Mouse (Mus musculus) thymus, postnatal 10 days (tissue): ENCODE measurements around the gene Acadsb.
"Not testable (repeated sequence)": the region's sequence is repeated elsewhere in the genome, so short reads cannot be mapped to it uniquely, and the experiment has no call there.

ENCODE experiments used
- DNase-seq, 2 experiments: peaks; one replicate each; pipeline ENCODE4 v3.0.0; 2021; ENCODE audit warnings: low spot score in 2 of 2

Acadsb gene

GRCm38 (mm10) chr7:131410416-131411058, at the start of gene Acadsb, which contains the start of gene Ikzf5:
Gene Acadsb, plus strand, starts transcription at chr7:131410601.
Gene Ikzf5, minus strand, starts transcription at chr7:131410521.
- peak; percentile 96 to 99 for DNase-seq

DNA sequence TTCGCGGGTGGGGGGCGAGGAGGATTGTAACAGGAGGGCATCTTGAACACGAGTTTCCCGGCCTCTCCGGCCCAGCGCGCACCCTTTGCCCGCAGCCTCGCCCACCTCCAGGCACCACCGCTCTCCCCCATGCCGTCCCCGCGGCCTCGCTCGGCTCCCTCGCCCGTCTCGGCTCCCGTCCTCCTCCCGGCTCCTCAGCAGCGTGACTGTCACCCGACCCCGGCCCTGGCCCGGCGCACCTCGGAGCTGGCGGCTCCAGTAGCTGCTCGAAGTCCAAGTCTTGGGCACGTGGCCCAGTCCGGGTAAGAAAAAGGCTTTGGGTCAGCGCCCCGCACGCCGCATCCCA, 48.2 kb upstream of the Acadsb start:
- no peak for DNase-seq

GRCm38 (mm10) chr7:131362615-131363300, 47.6 kb upstream of the Acadsb start, which contains the start of gene 2310057M21Rik:
Gene 2310057M21Rik, minus strand, starts transcription at chr7:131362759.
- peak; percentile 81 to 84 for DNase-seq

- DNase-seq, result no peak
These were observed 46.3 kb upstream of the Acadsb start for GRCm38 (mm10) chr7:131364131-131364530.

DNA sequence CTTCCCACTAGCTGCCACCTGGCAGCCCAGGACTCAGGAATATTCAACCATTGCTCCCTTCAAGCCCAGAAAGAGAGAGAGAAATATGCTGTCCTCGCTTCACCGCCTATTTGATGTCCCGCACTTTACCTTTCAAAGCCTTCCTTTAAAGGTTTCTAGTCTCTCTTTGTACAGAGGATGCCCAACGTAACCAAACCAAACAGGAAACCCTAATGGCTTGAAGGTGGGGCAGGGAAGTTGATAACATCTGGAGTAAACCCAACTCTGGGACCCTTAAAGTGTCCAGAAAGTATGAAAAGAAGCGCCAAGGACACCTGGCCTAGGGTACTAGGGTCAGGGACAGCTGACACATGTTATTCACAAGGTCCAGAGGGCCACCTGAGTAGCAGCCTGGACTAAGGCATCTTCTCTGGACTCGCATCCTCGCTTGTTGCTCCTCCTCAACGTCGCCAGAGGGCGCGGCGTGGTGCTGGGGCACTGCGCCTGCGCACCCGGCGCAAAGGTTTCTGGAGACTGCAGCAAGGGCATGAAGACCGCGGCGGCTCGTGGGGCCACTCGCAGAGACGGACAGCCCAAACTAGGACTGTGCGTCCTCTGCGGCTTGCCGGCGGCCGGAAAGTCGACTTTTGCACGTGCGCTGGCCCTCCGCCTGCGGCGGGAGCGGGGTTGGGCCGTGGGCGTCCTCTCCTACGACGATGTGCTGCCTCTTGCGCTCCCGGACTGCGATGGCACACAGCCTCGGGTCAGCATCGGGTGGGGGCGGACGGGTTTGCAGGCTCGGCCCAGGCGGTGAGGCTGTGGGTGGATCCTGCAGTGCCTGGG, 39.5 kb upstream of the Acadsb start, which contains the start of gene Pstk:
Pstk (plus strand) TSS at position 494 of the 822 bp plus-strand sequence.
- peak; percentile 58 to 81 for DNase-seq

GRCm38 (mm10) chr7:131371470-131371860, 38.9 kb upstream of the Acadsb start:
- no peak for DNase-seq

- DNase-seq, result peak in 1 of 2 experiments; percentile 7
These were observed 38.3 kb upstream of the Acadsb start for GRCm38 (mm10) chr7:131371880-131372651.

GRCm38 (mm10) chr7:131391761-131392160, 18.6 kb upstream of the Acadsb start:
- not testable (repeated sequence) for DNase-seq

- peak in 1 of 2 experiments; percentile 4 for DNase-seq
These were observed 947 bp upstream of the Acadsb start for GRCm38 (mm10) chr7:131409321-131409987.

- peak in 1 of 2 experiments; percentile 39 for DNase-seq
These were observed 414 bp upstream of the Acadsb start for GRCm38 (mm10) chr7:131409988-131410385.

- no peak for DNase-seq
These were observed 980 bp downstream of the Acadsb start for GRCm38 (mm10) chr7:131411221-131411940.

DNA sequence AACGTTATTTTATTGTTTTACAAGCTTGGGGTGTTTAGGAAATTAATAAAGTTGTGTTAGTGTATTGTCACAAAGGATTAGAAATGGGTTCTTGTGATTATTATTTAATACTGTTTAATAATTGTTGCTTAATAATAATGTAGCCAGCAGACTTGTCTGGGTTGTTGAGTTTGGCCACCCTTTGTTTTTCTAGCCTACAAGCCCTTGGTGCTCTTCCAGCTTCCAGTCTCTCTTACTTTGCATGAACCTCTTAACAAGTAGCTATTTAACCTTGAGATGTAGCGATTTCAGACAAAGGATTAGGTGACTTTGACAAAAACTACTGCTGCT, 1.5 kb downstream of the Acadsb start:
- DNase-seq, result no peak

- not testable (repeated sequence) for DNase-seq
These were observed 6.3 kb downstream of the Acadsb start for GRCm38 (mm10) chr7:131416742-131417141.

DNA sequence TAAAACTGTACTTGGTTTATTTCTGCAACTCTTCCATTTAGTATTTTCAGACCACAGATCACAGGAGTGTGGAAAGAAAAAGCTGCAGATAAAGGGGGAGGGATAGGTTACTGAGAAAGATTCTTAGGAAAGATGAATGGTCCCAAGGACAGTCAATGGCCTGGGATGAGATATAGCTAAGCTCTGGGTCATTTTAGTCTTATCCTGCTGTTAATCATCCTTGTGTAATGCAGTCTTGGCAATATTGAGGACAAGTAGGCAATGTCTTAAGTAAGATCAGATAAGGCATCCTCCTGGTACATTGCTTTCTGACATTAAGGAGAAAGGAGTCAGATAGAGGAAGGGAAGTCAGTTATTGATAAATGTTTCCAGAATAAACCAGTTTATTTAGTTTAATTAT, 7.2 kb downstream of the Acadsb start:
- DNase-seq, result no peak

DNA sequence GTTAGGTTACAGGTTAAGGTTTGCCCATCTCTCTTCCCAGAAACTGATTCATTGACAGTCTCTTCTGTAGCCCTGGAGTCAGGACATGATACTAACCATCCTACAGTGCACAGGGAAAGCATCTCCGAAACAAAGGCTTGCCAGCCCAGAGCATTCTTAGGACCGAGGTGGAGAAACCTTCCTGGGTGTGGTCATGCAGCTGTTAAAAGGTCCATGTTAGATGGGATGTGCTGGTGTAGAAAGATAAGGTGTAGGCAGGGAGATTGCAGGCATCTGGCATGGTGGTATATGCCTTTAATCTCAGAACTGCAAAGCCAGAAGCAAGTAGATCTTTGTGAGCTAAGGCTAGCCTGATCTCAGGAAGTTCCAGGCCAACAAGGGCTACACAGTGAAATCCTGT, 14.5 kb downstream of the Acadsb start:
- no peak for DNase-seq

- DNase-seq, result no peak
These were observed 16.9 kb downstream of the Acadsb start for GRCm38 (mm10) chr7:131427331-131427730.

- no peak for DNase-seq
These were observed 21.8 kb downstream of the Acadsb start for GRCm38 (mm10) chr7:131432244-131432643.

DNA sequence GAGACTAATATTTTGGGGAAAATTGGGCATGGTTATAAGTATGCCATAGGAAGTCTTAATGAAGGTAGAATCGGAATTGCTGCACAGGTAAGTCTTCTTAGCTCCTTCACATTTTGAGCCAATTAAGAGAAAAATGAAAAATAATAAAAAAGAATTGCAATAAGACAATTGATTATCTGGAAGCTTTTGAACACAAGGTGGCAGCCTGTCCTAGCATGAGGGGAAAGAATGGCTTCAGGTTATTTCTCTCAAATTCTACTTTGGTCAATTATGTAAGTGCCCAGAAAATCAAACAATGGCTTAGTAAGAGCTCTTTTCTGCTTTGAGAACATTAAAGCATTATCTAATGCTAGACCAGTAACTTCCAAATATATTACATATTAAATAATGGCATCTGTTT, 23.9 kb downstream of the Acadsb start:
- no peak for DNase-seq

GRCm38 (mm10) chr7:131437051-131437450, 26.6 kb downstream of the Acadsb start:
- DNase-seq, result no peak

DNA sequence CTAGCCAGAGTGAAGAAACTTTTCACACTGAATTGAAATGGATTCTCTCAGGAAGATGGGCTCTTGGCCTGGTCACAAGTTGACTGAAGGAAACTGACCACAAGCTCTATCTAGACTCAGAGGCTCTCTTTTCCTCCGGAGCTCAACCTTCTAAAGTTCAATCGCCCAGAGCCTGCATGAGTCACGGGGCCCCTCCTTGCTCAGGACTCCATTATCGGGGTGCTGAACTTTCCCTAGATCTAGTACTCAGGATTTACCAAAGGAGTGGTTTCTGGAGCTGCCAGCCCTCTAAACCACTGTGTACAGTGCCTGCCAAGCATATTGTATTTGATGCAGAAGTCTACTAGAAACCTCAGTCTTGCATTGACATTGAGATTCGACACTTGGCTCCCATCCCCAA, 46.3 kb downstream of the Acadsb start:
- no peak for DNase-seq
